Mouse (Mus musculus) G1E (cell line): ENCODE results near the gene Lcor. TPM values are rescaled to one million over a fixed set of nuclear protein-coding genes. Genes with fewer than 3 reads are reported as not detected.

ENCODE experiments used
- ATAC-seq: 2 replicates; pipeline ENCODE4 v1.8.0; 2016; ENCODE audit warnings: mild to moderate bottlenecking; ENCODE audit not compliant: insufficient number of reproducible peaks, poor library complexity, low FRiP score, severe bottlenecking; ENCODE audit errors: extremely low read depth
- DNase-seq: peaks from one replicate; pipeline ENCODE4 v3.0.0; 2012; ENCODE audit warnings: low spot score
- H3K27me3 ChIP-seq: 2 replicates; pipeline ENCODE4 v1.6.1; 2012; ENCODE audit warnings: mild to moderate bottlenecking, low read length, inconsistent platforms; ENCODE audit not compliant: insufficient read depth
- H3K36me3 ChIP-seq: replicated peaks from 2 replicates; pipeline ENCODE3; 2012; ENCODE audit warnings: mild to moderate bottlenecking, inconsistent platforms
- H3K4me1 ChIP-seq: 2 replicates; pipeline ENCODE4 v1.6.1; 2012; ENCODE audit warnings: low read depth, low read length, inconsistent platforms, mixed read lengths; ENCODE audit not compliant: insufficient read depth
- H3K4me3 ChIP-seq: 2 replicates; pipeline ENCODE4 v1.5.1; 2012; ENCODE audit warnings: low read depth, mild to moderate bottlenecking, inconsistent platforms, low read length, moderate library complexity, mixed read lengths
- H3K9me3 ChIP-seq: replicated peaks from 2 replicates; pipeline ENCODE4 v1.6.1; 2012; ENCODE audit warnings: inconsistent platforms
- CTCF ChIP-seq: IDR thresholded peaks from 2 replicates; pipeline ENCODE4 v1.5.1; 2012; ENCODE audit warnings: low read depth, low read length, inconsistent platforms, mixed read lengths
- GATA1 ChIP-seq: IDR thresholded peaks from 2 replicates; pipeline ENCODE4 v1.6.1; 2012; ENCODE audit warnings: borderline replicate concordance, low read length, inconsistent platforms, mixed read lengths
- GATA2 ChIP-seq: IDR thresholded peaks from 2 replicates; pipeline ENCODE4 v1.6.1; 2012; ENCODE audit warnings: low read depth, low read length, inconsistent platforms, borderline replicate concordance
- POLR2AphosphoS5 ChIP-seq: IDR thresholded peaks from 2 replicates; pipeline ENCODE4 v1.6.1; 2012; ENCODE audit warnings: low read depth, low read length, inconsistent platforms; ENCODE audit not compliant: insufficient replicate concordance
- TAL1 ChIP-seq: conservative IDR thresholded peaks from 2 replicates; pipeline ENCODE4 v1.6.1; 2012; ENCODE audit warnings: low read depth, low read length, inconsistent platforms, mixed read lengths
- polyA plus RNA-seq: library from polyadenylated mRNA; stranded (reverse); fragments of >175 nt; gene quantifications from 2 replicates; pipeline ENCODE4 v1.2.3, GENCODE M21; 2012
- total RNA-seq, 2 experiments: library from RNA; stranded (forward) in 1 of 2; stranded (reverse) in 1 of 2; fragments of 200-1000 nt in 1 of 2; fragments of >200 nt in 1 of 2; fragmentation: Nextera tagmentation in 1 of 2; gene quantifications; 2 replicates each; pipeline ENCODE4 v1.2.3; 2014 to 2017

The Lcor gene
- total and polyA plus RNA-seq, 3 experiments: 2.9 to 44.5 (median 16.0) TPM

- Histone ChIP-seq H3K4me3 (no peak overlapping the region), H3K36me3 (peaks cover 25% of the 10 kb centered on the region), H3K9me3 (no peaks in the 10 kb centered on the region), H3K4me1 (peaks cover 10% of the 10 kb centered on the region; the same call in 1 of the 2 replicates), H3K27me3 (no peaks in the 10 kb centered on the region)
- DNase-seq: no peak
- no peak for ATAC-seq
- TF ChIP-seq CTCF (no peak), POLR2AphosphoS5 (no peak), TAL1 (no peak), GATA2 (no peak), GATA1 (no peak)
Measured at GRCm38 (mm10) chr19:41507872-41508271, 25.4 kb downstream of the Lcor start.

- ATAC-seq: no peak
- H3K4me3 ChIP-seq: no peak overlapping the region
- H3K36me3 ChIP-seq: peaks cover 21% of the 10 kb centered on the region
- peaks cover 27% of the 10 kb centered on the region for H3K4me1 ChIP-seq
- no peak for DNase-seq
- H3K9me3 ChIP-seq: no peaks in the 10 kb centered on the region
- no peak for TF ChIP-seq CTCF
- H3K27me3 ChIP-seq: no peaks in the 10 kb centered on the region
Measured at GRCm38 (mm10) chr19:41514836-41515235, 32.4 kb downstream of the Lcor start.

- no peaks in the 10 kb centered on the region for H3K9me3 ChIP-seq
- H3K27me3 ChIP-seq: no peaks in the 10 kb centered on the region
- TF ChIP-seq GATA2 (no peak), CTCF (no peak), GATA1 (no peak), POLR2AphosphoS5 (no peak), TAL1 (no peak)
- peaks cover 26% of the 10 kb centered on the region for H3K4me1 ChIP-seq
- no peak overlapping the region for H3K4me3 ChIP-seq
- DNase-seq: no peak
- peaks cover 20% of the 10 kb centered on the region for H3K36me3 ChIP-seq
- ATAC-seq: no peak
Measured at GRCm38 (mm10) chr19:41515549-41515948, 33.1 kb downstream of the Lcor start.

- Histone ChIP-seq H3K27me3 (no peaks in the 10 kb centered on the region), H3K4me1 (peaks cover 25% of the 10 kb centered on the region), H3K4me3 (no peak overlapping the region), H3K9me3 (no peaks in the 10 kb centered on the region), H3K36me3 (peaks cover 20% of the 10 kb centered on the region)
- DNase-seq (no peak), ATAC-seq (no peak)
- no peak for TF ChIP-seq GATA1
- TF ChIP-seq CTCF: no peak
Measured at GRCm38 (mm10) chr19:41517006-41517405, 34.6 kb downstream of the Lcor start.

- peaks cover 38% of the 10 kb centered on the region for H3K4me1 ChIP-seq
- no peak for DNase-seq
- no peak overlapping the region for H3K4me3 ChIP-seq
- H3K9me3 ChIP-seq: no peaks in the 10 kb centered on the region
- TF ChIP-seq GATA2 (no peak), GATA1 (no peak), TAL1 (no peak), CTCF (no peak), POLR2AphosphoS5 (no peak)
- H3K36me3 ChIP-seq: peaks cover 17% of the 10 kb centered on the region
- no peaks in the 10 kb centered on the region for H3K27me3 ChIP-seq
- ATAC-seq: no peak
Measured at GRCm38 (mm10) chr19:41519121-41519520, 36.7 kb downstream of the Lcor start.

- Histone ChIP-seq H3K4me3 (no peak overlapping the region), H3K27me3 (no peaks in the 10 kb centered on the region), H3K4me1 (peaks cover 32% of the 10 kb centered on the region), H3K36me3 (peaks cover 6% of the 10 kb centered on the region), H3K9me3 (no peaks in the 10 kb centered on the region)
- ATAC-seq (no peak), DNase-seq (no peak)
- TF ChIP-seq POLR2AphosphoS5: no peak
- no peak for TF ChIP-seq TAL1
- no peak for TF ChIP-seq CTCF
- no peak for TF ChIP-seq GATA2
- TF ChIP-seq GATA1: no peak
Measured at GRCm38 (mm10) chr19:41522246-41522645, 39.8 kb downstream of the Lcor start.

GRCm38 (mm10) chr19:41523798-41524563 is 41.5 kb downstream of the Lcor start:
- H3K4me3 ChIP-seq: no peak overlapping the region
- peaks cover 6% of the 10 kb centered on the region for H3K36me3 ChIP-seq
- no peaks in the 10 kb centered on the region for H3K9me3 ChIP-seq
- H3K27me3 ChIP-seq: no peaks in the 10 kb centered on the region
- peaks cover 30% of the 10 kb centered on the region for H3K4me1 ChIP-seq
- no peak for ATAC-seq
- DNase-seq: no peak
- TF ChIP-seq TAL1 (no peak), POLR2AphosphoS5 (no peak), CTCF (no peak), GATA2 (no peak), GATA1 (no peak)
